ENCODE assay signal across 8 mouse cellular contexts in genomic region chr9:54068777-54069176, GRCm38 (mm10). TPM values are rescaled to one million over a fixed set of nuclear protein-coding genes. Genes with fewer than 3 reads are reported as not detected.
DNase-seq lines count a peak whose midpoint lies in the region; ATAC-seq lines count a peak whose summit lies in the region.

No protein-coding gene starts in this region.

- H3K27me3 ChIP-seq in hindbrain, embryonic 16.5 days (replicated peaks; ENCODE audit: control insufficient read depth, insufficient read depth, low read length), result peaks cover 2% of the 10 kb centered on the region; the same call in 1 of the 2 replicates

- peak overlapping the region; percentile 53 for H3K4me3 ChIP-seq in hindbrain, embryonic 16.5 days (ENCODE audit: low read length)

- peak; percentile 28 for DNase-seq in adipocyte (ENCODE audit: low spot score)
- peak; percentile 27 to 64 for DNase-seq in cerebellum, postnatal 4 days (ENCODE audit: low spot score in 2 of 2)
- DNase-seq in gastrocnemius, postnatal 10 days, result peak; percentile 54
- DNase-seq in left cerebral cortex, adult 18-20 months (ENCODE audit: low spot score in 2 of 2), result peak; percentile 44 to 68
- peak; percentile 86 for DNase-seq in lung, postnatal 25 days (ENCODE audit: low spot score)
- DNase-seq in retina, postnatal 7 days (ENCODE audit: low read depth, low spot score), result peak; percentile 24
- DNase-seq in spleen, postnatal 14 days (ENCODE audit: low spot score in 2 of 2), result no peak

- no peaks in the 10 kb centered on the region for H3K9me3 ChIP-seq in hindbrain, embryonic 16.5 days (ENCODE audit: control insufficient read depth, low read length)

- H3K4me1 ChIP-seq in hindbrain, embryonic 16.5 days (ENCODE audit: control insufficient read depth, insufficient read depth, low read depth, low read length), result peaks cover 13% of the 10 kb centered on the region

- H3K27ac ChIP-seq in hindbrain, embryonic 16.5 days (ENCODE audit: low read depth, low read length), result no peak overlapping the region

- peak overlapping the region; percentile 56 for H3K9ac ChIP-seq in hindbrain, embryonic 16.5 days (ENCODE audit: low read depth, low read length)

- WGBS in hindbrain, embryonic 16.5 days, result under 1% methylated on average over 11 of the region's 11 CpGs

- ATAC-seq in hindbrain, embryonic 16.5 days, result peak; percentile 79

- H3K4me2 ChIP-seq in hindbrain, embryonic 16.5 days (ENCODE audit: low read length), result peak overlapping the region; percentile 98

- no peaks in the 10 kb centered on the region for H3K36me3 ChIP-seq in hindbrain, embryonic 16.5 days (ENCODE audit: control insufficient read depth, insufficient read depth, low read length)

RNA-seq across cellular contexts. Expression of gene Tnfaip8l3, which starts 0.6 kb away (rescaled TPM):
- total RNA-seq in gastrocnemius, postnatal 10 days (2021), result under 1 TPM; 0.07 to 0.21 TPM
- 1.1 and 1.3 TPM in 2 replicates for polyA plus RNA-seq in hindbrain, embryonic 16.5 days (2015; fragmentation: Nextera tagmentation; extraction: Ambion mirVana)
- 10 to 100 TPM in 1 of 2 experiments, 1 to 10 TPM in 1; 9.1 to 11.7 TPM for total RNA-seq in left cerebral cortex, adult 18-20 months (2021)

Comparison
In these comparisons a context has a peak if more than half of its experiments do, and no peak if none do; other contexts are left out.
1. DNase-seq: peak in adipocyte (single experiment), cerebellum, postnatal 4 days (2 of 2), gastrocnemius, postnatal 10 days (single experiment), left cerebral cortex, adult 18-20 months (2 of 2), lung, postnatal 25 days (single experiment) and retina, postnatal 7 days (single experiment); none in spleen, postnatal 14 days (0 of 2).
2. RNA of gene Tnfaip8l3, which starts 0.6 kb away (total RNA-seq): 9.1 to 11.7 TPM in left cerebral cortex, adult 18-20 months; 0.07 to 0.21 TPM in gastrocnemius, postnatal 10 days; every median in the first group is over 4 times any median in the second.